Mouse (Mus musculus) embryonic facial prominence, embryonic 13.5 days (tissue): ENCODE results near the gene Aqp1. TPM values are rescaled to one million over a fixed set of nuclear protein-coding genes. Genes with fewer than 3 reads are reported as not detected.

Source experiments
- ATAC-seq: fragments of 200-750 bp; cut with Nextera tagmentation; 2 replicates; pipeline ENCODE4 v1.8.0; 2017; ENCODE audit warnings: low read depth; ENCODE audit not compliant: insufficient number of reproducible peaks, insufficient read depth, low FRiP score, low TSS enrichment
- H3K27ac ChIP-seq: fragments of 300-500 bp; sonication (generic); 2 replicates; pipeline ENCODE4 v1.5.1; 2015; ENCODE audit warnings: moderate library complexity, mild to moderate bottlenecking, inconsistent platforms
- H3K27me3 ChIP-seq: fragments of 300-500 bp; sonication (generic); 2 replicates; pipeline ENCODE4 v1.6.1; 2015; ENCODE audit warnings: mild to moderate bottlenecking, inconsistent platforms
- H3K36me3 ChIP-seq: fragments of 300-500 bp; sonication (generic); 2 replicates; pipeline ENCODE4 v1.6.1; 2015; ENCODE audit warnings: mild to moderate bottlenecking, inconsistent platforms
- H3K4me1 ChIP-seq: fragments of 300-500 bp; sonication (generic); 2 replicates; pipeline ENCODE4 v1.6.1; 2015; ENCODE audit warnings: inconsistent platforms
- H3K4me2 ChIP-seq: fragments of 300-500 bp; sonication (generic); 2 replicates; pipeline ENCODE4 v1.6.1; 2015; ENCODE audit warnings: moderate library complexity, mild to moderate bottlenecking, inconsistent platforms
- H3K4me3 ChIP-seq: fragments of 300-500 bp; sonication (generic); 2 replicates; pipeline ENCODE4 v1.5.1; 2015; ENCODE audit warnings: mild to moderate bottlenecking, inconsistent platforms
- H3K9ac ChIP-seq: fragments of 300-500 bp; sonication (generic); 2 replicates; pipeline ENCODE4 v1.6.1; 2015; ENCODE audit warnings: mild to moderate bottlenecking, inconsistent platforms
- H3K9me3 ChIP-seq: fragments of 300-500 bp; sonication (generic); 2 replicates; pipeline ENCODE4 v1.6.1; 2016; ENCODE audit warnings: inconsistent platforms
- WGBS: fragments of 180-500 bp; shearing (Covaris S2); methylation state at CpG from one replicate; pipeline ENCODE4 v1.1.7; 2015; ENCODE audit warnings: mixed read lengths; 5-methylcytosine and 5-hydroxymethylcytosine counted together
- polyA plus RNA-seq: library from polyadenylated mRNA; unstranded; fragments of >200 nt; fragmentation: Nextera tagmentation; extraction: Ambion mirVana; gene quantifications from 2 replicates; pipeline ENCODE4 v1.2.1, GENCODE M21; 2015

The Aqp1 gene
- polyA plus RNA-seq, 1 experiment from 2014 or later: 46.6 TPM

DNA sequence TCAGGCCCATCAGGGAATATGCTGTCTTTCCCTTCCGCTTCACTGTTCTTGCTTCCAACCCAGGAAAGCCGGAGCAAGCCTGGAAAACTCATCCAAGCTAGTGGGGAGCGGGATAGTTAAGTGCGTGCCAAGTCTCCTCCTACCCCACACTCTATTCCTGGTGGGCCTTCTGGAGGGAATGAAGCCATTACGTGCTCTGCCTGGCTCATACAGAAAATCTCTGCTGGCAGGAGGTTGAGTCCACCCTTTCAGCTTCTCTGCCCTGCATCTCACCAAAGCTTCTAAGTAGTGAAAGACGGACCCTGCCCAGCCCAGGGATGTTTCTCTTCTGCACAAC is 3.5 kb upstream of the Aqp1 start:
- peak overlapping the region; percentile 46; the same call in 1 of the 2 replicates for H3K9ac ChIP-seq
- H3K4me1 ChIP-seq: peaks cover 59% of the 10 kb centered on the region
- no peaks in the 10 kb centered on the region for H3K36me3 ChIP-seq
- ATAC-seq: no peak
- H3K27me3 ChIP-seq: no peaks in the 10 kb centered on the region; the same call in 1 of the 2 replicates
- H3K27ac ChIP-seq: peak overlapping the region; percentile 80
- 50% methylated on average over 6 of the region's 6 CpGs for WGBS
- H3K4me3 ChIP-seq: no peak overlapping the region
- no peaks in the 10 kb centered on the region for H3K9me3 ChIP-seq
- H3K4me2 ChIP-seq: 0 out of 2 replicates have a peak overlapping the region, but pooled peaks have one; percentile 14

- Histone ChIP-seq H3K9ac (peak overlapping the region; percentile 44), H3K4me3 (peak overlapping the region; percentile 21), H3K4me2 (peak overlapping the region; percentile 46), H3K27me3 (no peaks in the 10 kb centered on the region), H3K36me3 (no peaks in the 10 kb centered on the region), H3K27ac (no peak overlapping the region), H3K9me3 (no peaks in the 10 kb centered on the region), H3K4me1 (peaks cover 81% of the 10 kb centered on the region)
- no peak for ATAC-seq
- 81% methylated on average over 5 of the region's 5 CpGs for WGBS
These were observed 1.0 kb downstream of the Aqp1 start for GRCm38 (mm10) chr6:55337242-55337641.

DNA sequence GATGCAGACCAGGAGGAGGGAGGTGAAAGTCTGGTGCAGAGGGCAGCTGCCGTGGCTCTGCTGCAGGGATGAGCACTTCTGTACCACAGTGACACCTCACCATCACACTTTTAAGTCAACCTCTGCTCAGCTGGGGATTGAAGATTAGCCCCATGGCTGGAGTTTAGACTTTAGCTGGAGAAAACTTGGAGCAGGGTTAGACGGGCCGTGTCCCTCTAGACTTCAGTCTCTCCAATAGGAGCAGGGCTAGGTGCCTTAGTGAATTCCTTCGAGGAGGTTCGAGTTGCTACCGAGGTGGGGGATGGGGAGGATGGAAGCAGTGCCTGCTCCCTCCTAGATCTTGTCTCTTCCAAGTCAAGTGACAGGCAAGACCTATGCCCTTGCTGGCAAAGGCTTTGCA is 1.8 kb downstream of the Aqp1 start:
- Histone ChIP-seq H3K9me3 (no peaks in the 10 kb centered on the region), H3K4me3 (peak overlapping the region; percentile 21), H3K9ac (peak overlapping the region; percentile 44; the same call in 1 of the 2 replicates), H3K4me1 (peaks cover 81% of the 10 kb centered on the region), H3K27me3 (no peaks in the 10 kb centered on the region), H3K27ac (no peak overlapping the region), H3K36me3 (no peaks in the 10 kb centered on the region), H3K4me2 (peak overlapping the region; percentile 46)
- no peak for ATAC-seq
- WGBS: 47% methylated on average over 6 of the region's 6 CpGs

DNA sequence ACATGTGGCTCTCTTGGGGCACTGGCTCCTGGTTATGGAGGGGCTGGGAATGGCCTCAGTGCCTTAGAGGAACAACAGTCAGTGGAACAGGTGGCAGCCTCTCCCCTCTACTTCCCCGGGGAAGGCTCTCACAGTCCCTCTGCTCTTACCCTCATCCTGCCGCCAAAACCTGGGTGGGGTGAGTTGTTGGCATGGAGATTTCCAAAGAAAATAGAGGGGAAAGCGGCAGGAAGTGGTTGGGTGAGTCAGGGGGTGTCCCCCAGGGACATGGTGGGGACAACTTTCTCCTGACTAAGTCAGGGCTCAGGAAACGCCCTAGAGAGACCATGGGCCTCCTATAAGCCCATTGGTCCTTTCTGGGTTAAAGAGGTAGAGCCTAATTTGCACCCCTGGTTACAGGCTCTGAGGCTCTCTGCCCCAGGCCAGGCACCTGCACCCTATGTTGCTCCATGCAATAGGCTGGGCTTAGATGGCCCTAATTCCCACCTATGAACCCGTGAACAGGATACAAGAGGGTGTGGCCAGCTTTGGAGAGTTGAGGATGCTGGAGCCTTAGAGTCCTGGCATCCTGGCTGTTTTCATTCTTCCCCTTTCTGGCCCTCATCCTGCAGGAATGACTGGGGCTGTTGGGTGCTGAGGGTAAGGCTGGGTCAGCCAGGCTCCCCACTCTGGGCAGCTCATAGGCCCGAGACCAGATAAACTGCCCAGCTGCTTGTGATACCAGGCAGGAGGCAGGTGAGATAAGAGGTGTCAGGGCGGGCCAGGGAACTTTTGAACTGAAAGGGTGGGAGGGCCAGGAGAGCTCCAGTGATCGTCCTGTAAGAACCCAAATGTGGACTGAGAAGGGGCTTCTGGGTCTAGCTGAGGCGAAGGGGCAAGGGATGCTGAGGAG is 2.9 kb downstream of the Aqp1 start:
- no peak for ATAC-seq
- Histone ChIP-seq H3K4me3 (0 out of 2 replicates have a peak overlapping the region, but pooled peaks have one; percentile 12), H3K27me3 (no peaks in the 10 kb centered on the region), H3K27ac (no peak overlapping the region), H3K4me2 (peak overlapping the region; percentile 46), H3K9ac (no peak overlapping the region), H3K9me3 (no peaks in the 10 kb centered on the region), H3K4me1 (peaks cover 75% of the 10 kb centered on the region), H3K36me3 (no peaks in the 10 kb centered on the region)
- WGBS: 75% methylated on average over 9 of the region's 9 CpGs

DNA sequence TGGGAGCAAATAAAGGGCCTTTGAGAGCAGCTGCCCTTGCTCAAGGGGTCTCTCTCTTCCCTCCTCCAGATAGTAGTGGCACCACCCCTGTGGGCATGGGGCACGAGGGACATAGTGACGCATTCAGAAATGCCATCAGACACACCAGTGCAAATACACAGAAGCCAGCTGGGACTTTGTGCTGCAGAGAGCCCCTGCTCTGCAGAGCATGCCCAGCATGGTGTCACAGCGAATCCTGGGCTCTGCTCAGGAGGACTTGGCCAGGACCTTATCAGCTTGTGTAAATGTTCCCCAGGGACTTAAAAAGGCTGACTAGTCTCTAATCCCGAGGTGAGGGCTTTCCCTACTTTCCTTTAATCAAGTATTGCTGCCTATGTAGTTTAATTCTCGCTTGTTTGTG is 5.5 kb downstream of the Aqp1 start:
- H3K27me3 ChIP-seq: no peaks in the 10 kb centered on the region
- H3K4me3 ChIP-seq: no peak overlapping the region
- H3K9me3 ChIP-seq: no peaks in the 10 kb centered on the region
- ATAC-seq: no peak
- H3K27ac ChIP-seq: no peak overlapping the region
- H3K4me1 ChIP-seq: peaks cover 57% of the 10 kb centered on the region
- WGBS: 32% methylated on average over 5 of the region's 5 CpGs
- H3K36me3 ChIP-seq: peaks cover 1% of the 10 kb centered on the region; the same call in 1 of the 2 replicates
- H3K9ac ChIP-seq: no peak overlapping the region
- no peak overlapping the region for H3K4me2 ChIP-seq

DNA sequence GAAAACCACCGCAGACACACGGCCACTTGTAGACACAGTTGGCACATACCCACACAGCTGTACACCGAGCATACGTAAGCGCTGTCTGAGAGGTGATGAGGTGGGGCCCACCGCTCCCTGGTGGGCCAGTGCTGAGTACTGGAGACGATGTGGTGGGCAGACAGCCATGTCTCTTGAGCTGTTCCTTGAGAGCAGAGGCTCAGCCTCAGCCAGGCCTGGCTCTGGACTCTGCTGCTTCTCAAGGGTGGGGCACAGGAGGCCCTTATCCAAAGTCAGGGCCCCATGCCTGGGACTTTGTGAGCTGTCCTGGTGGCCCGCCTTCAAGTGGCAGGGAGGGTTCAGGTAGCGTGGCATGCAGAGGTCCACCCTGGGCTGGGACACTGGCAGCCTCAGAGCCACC is 6.1 kb downstream of the Aqp1 start:
- ATAC-seq: no peak

GRCm38 (mm10) chr6:55343446-55343845 is 7.2 kb downstream of the Aqp1 start:
- Histone ChIP-seq H3K4me3 (no peak overlapping the region), H3K4me1 (peaks cover 43% of the 10 kb centered on the region), H3K4me2 (no peak overlapping the region), H3K36me3 (peaks cover 11% of the 10 kb centered on the region), H3K27me3 (no peaks in the 10 kb centered on the region), H3K9ac (no peak overlapping the region), H3K27ac (no peak overlapping the region), H3K9me3 (no peaks in the 10 kb centered on the region)
- WGBS: 86% methylated on average over 10 of the region's 10 CpGs
- ATAC-seq: no peak

More for the DNA sequence above, 6.1 kb downstream of the Aqp1 start:
- H3K4me2 ChIP-seq: no peak overlapping the region
- no peaks in the 10 kb centered on the region for H3K9me3 ChIP-seq
- no peak overlapping the region for H3K4me3 ChIP-seq
- H3K4me1 ChIP-seq: peaks cover 54% of the 10 kb centered on the region
- H3K9ac ChIP-seq: no peak overlapping the region
- 63% methylated on average over 9 of the region's 9 CpGs for WGBS
- H3K27me3 ChIP-seq: no peaks in the 10 kb centered on the region
- H3K36me3 ChIP-seq: peaks cover 7% of the 10 kb centered on the region
- H3K27ac ChIP-seq: no peak overlapping the region

GRCm38 (mm10) chr6:55344291-55345016 is 8.2 kb downstream of the Aqp1 start:
- 83% methylated on average over 9 of the region's 9 CpGs for WGBS
- Histone ChIP-seq H3K27me3 (no peaks in the 10 kb centered on the region), H3K9ac (no peak overlapping the region), H3K4me2 (no peak overlapping the region), H3K27ac (no peak overlapping the region), H3K4me3 (no peak overlapping the region), H3K9me3 (0 out of 2 replicates have a peak, but pooled peaks cover 1% of the 10 kb centered on the region), H3K4me1 (peaks cover 33% of the 10 kb centered on the region), H3K36me3 (peaks cover 11% of the 10 kb centered on the region)
- ATAC-seq: no peak

- H3K9ac ChIP-seq: no peak overlapping the region
- H3K4me2 ChIP-seq: no peak overlapping the region
- H3K4me3 ChIP-seq: no peak overlapping the region
- peaks cover 9% of the 10 kb centered on the region; the same call in 1 of the 2 replicates for H3K9me3 ChIP-seq
- no peak for ATAC-seq
- 86% methylated on average over 10 of the region's 10 CpGs for WGBS
- no peaks in the 10 kb centered on the region for H3K27me3 ChIP-seq
- peaks cover 26% of the 10 kb centered on the region for H3K4me1 ChIP-seq
- peaks cover 11% of the 10 kb centered on the region for H3K36me3 ChIP-seq
- H3K27ac ChIP-seq: no peak overlapping the region
These were observed 9.0 kb downstream of the Aqp1 start for GRCm38 (mm10) chr6:55345264-55345663.

GRCm38 (mm10) chr6:55346491-55346890 is 10.3 kb downstream of the Aqp1 start:
- peaks cover 11% of the 10 kb centered on the region; the same call in 1 of the 2 replicates for H3K9me3 ChIP-seq
- no peak for ATAC-seq

DNA sequence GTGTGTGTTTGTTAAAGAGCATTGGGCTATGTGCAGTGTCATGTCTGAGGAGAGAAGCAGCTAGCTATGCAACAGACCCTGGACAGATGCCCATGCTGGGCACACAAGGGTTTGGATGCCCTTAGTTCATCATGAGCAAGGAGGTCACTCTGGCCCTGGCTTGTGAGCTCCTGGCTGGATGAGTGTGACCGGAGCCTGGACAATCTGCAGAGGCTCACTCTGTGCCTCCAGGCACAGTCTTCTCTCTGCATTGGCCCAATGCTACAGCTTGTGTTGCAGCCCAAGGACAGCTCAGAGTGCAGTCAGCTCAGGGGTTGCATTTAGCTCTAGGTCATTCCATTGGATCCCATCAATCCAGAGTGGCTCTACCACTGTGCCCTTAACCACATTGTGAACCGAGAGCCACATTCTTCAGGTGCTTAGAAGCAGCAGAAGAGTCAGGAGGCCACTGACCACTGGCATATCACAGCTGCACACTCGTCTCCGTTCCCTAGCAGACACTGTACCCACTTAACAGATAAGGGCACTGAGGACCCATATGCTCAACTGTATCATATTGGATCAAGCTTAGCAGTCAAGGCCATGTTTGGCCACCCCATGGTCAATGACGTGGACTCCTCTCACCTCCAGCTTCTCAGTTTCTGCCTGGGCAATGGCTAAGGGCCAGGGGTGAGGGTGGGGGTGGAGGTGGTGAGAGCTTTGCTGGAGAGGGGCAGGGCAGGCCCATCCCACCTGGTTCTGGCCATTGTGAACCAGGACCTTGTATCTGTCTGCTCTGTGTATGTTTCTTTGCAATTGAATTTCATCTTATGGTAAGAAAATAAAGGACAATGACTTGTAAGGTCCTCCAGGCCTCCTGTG is 11.7 kb downstream of the Aqp1 start:
- H3K4me2 ChIP-seq: no peak overlapping the region
- no peak for ATAC-seq
- H3K4me3 ChIP-seq: no peak overlapping the region
- H3K36me3 ChIP-seq: peaks cover 11% of the 10 kb centered on the region
- 85% methylated on average over 5 of the region's 5 CpGs for WGBS
- peaks cover 11% of the 10 kb centered on the region; the same call in 1 of the 2 replicates for H3K9me3 ChIP-seq
- H3K27ac ChIP-seq: no peak overlapping the region
- H3K9ac ChIP-seq: no peak overlapping the region
- peaks cover 2% of the 10 kb centered on the region; the same call in 1 of the 2 replicates for H3K4me1 ChIP-seq
- no peaks in the 10 kb centered on the region for H3K27me3 ChIP-seq

More at GRCm38 (mm10) chr6:55346491-55346890, 10.3 kb downstream of the Aqp1 start:
- no peak overlapping the region for H3K4me2 ChIP-seq
- no peak overlapping the region for H3K9ac ChIP-seq
- no peak overlapping the region for H3K27ac ChIP-seq
- H3K4me3 ChIP-seq: no peak overlapping the region
- H3K4me1 ChIP-seq: peaks cover 14% of the 10 kb centered on the region
- H3K27me3 ChIP-seq: no peaks in the 10 kb centered on the region
- WGBS: 86% methylated on average over 7 of the region's 7 CpGs
- H3K36me3 ChIP-seq: peaks cover 11% of the 10 kb centered on the region
